Mouse (Mus musculus) kidney, adult 2 months (tissue): ENCODE data around the gene Tmem54. TPM values are rescaled to one million over a fixed set of nuclear protein-coding genes. Genes with fewer than 3 reads are reported as not detected.

Source experiments
- DNase-seq: peaks from one replicate; pipeline ENCODE4 v3.0.0; 2021
- H3K27ac ChIP-seq: fragments of 200-500 bp; 2 replicates; pipeline ENCODE4 v1.5.1; 2012; ENCODE audit warnings: low read depth, low read length, control low read depth, inconsistent platforms; ENCODE audit not compliant: insufficient read depth
- H3K27me3 ChIP-seq: fragments of 200-500 bp; replicated peaks from 2 replicates; pipeline ENCODE4 v1.6.1; 2012; ENCODE audit warnings: mild to moderate bottlenecking, moderate library complexity, low read length, inconsistent platforms; ENCODE audit not compliant: control insufficient read depth, insufficient read depth
- H3K36me3 ChIP-seq: fragments of 200-500 bp; 2 replicates; pipeline ENCODE4 v1.6.1; 2012; ENCODE audit warnings: mild to moderate bottlenecking, moderate library complexity, low read length, inconsistent platforms; ENCODE audit not compliant: control insufficient read depth, insufficient read depth
- H3K4me1 ChIP-seq: fragments of 200-500 bp; 2 replicates; pipeline ENCODE4 v1.6.1; 2011; ENCODE audit warnings: low read length; ENCODE audit not compliant: control insufficient read depth, insufficient read depth
- H3K4me3 ChIP-seq: fragments of 200-500 bp; 2 replicates; pipeline ENCODE4 v1.5.1; 2011; ENCODE audit warnings: mild to moderate bottlenecking, low read depth, low read length, control low read depth; ENCODE audit not compliant: insufficient read depth
- CTCF ChIP-seq: fragments of 200-500 bp; conservative IDR thresholded peaks from 2 replicates; pipeline ENCODE4 v1.5.1; 2011; ENCODE audit warnings: low read depth, mild to moderate bottlenecking, control low read depth, low read length, moderate library complexity, mixed read lengths; ENCODE audit not compliant: insufficient read depth, insufficient read length
- POLR2A ChIP-seq: fragments of 200-500 bp; IDR thresholded peaks from one replicate; pipeline ENCODE4 v1.6.1; 2011; ENCODE audit warnings: low read depth, low read length, control low read depth
- WGBS: fragments of 180-500 bp; shearing (Covaris S2); methylation state at CpG from one replicate; pipeline ENCODE4 v1.1.7; 2018; 5-methylcytosine and 5-hydroxymethylcytosine counted together
- polyA plus RNA-seq: library from polyadenylated mRNA; depleted of rRNA; stranded (reverse); fragments of >200 nt; gene quantifications from 2 replicates; pipeline ENCODE4 v1.2.3, GENCODE M21; 2012

Gene Tmem54
- polyA plus RNA-seq, 1 experiment = 9.9 TPM

DNA sequence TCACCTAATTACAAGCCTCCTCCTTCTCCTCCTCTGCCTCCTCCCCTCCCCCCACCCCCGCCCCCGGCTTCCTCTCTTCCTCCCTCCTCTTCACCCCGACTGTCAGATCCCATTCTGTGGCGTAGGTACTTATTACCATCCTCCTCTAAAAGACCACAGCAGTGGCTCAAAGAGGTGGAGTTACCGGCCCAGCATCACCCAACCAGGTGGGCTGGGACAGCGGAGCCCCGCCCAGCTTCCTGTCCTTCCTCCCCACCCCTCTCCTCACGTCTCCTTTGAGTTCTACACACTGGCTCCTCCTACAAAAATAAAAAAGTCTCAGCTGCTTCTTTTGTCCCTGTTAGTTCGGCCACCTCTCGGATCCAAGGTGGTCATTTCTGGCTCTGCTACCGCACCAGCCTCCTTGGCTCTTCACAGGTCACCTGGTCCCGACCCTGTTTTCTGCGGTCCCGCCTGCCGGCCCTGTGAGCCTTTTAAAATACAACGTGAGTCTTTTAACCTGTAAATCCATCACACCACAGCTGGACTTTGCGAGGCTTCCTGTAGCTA lies 25.5 kb downstream of the Tmem54 start:
- Histone ChIP-seq H3K27ac (no peak overlapping the region), H3K4me3 (peak overlapping the region; percentile 23; the same call in 1 of the 2 replicates), H3K36me3 (no peaks in the 10 kb centered on the region), H3K27me3 (no peaks in the 10 kb centered on the region), H3K4me1 (no peaks in the 10 kb centered on the region)
- DNase-seq = peak; percentile 51
- 5% methylated on average over 17 of the region's 17 CpGs for WGBS
- TF ChIP-seq CTCF (no peak), POLR2A (no peak)

DNA sequence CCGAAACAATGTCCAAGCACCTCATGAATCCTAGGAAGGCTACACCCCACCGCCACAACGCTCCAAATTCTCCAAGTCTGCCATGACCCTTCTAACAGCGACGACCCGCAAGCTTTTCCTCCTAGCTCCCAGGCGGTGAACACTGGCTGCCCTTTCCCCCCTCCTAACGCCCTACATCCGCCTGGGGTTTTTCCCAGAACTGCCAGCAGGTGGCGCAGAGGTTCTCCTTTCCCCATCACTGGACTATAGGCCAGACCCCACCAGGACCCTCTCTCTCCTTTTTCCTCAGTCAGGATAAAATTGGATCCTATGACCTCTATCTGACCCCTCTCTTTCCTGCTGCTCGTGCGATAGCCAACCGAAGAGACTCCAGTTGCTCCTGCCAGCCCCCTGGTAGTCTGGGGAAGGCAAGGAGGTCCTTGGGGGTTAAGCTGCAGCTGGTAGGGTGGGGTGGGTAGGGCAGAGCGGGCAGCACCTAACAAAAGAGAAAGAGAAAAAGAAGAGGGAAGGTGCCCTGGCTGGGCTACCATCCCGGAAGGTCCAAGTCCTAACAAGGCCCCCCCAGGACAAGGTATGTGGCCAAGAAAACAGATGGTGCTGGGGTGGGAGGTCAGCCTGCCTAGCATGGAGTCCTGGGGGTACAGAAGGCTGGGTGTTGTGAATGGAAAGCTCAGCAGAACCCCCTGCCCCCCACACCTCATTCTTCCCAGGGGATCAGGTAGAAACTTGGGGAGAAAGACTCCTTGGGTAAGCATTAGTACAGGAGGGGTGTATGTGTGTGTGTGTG lies 29.6 kb downstream of the Tmem54 start:
- Histone ChIP-seq H3K27ac (no peak overlapping the region), H3K36me3 (no peaks in the 10 kb centered on the region), H3K4me3 (no peak overlapping the region), H3K27me3 (no peaks in the 10 kb centered on the region), H3K4me1 (no peaks in the 10 kb centered on the region)
- peak; percentile 71 for DNase-seq
- TF ChIP-seq POLR2A (no peak), CTCF (peak; percentile 75)
- 10% methylated on average over 15 of the region's 15 CpGs for WGBS

DNA sequence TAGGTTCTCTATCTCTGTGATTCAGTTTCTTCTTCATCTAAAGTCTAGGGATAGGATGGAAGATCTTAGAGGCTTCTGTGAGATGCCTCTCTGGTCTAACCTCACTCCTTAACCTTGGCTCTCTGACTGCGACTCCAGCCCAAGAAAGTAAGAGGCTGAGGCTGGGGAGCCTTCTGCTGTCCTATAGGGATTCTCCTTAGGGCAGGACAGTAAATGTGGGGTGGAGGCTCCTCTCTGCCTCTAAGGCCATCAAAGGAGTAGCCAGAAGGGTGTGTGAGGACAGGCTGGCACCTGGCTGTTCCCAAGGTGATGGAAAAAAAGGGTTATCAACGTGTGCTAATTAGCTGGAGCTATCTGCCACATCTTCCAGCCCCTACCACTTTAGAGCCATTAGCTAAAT lies 30.3 kb downstream of the Tmem54 start:
- H3K27me3 ChIP-seq = no peaks in the 10 kb centered on the region
- no peak for DNase-seq
- H3K27ac ChIP-seq = no peak overlapping the region
- no peak for TF ChIP-seq POLR2A
- TF ChIP-seq CTCF = no peak
- no peaks in the 10 kb centered on the region for H3K36me3 ChIP-seq
- 70% methylated on average over 2 of the region's 2 CpGs for WGBS
- no peaks in the 10 kb centered on the region for H3K4me1 ChIP-seq
- H3K4me3 ChIP-seq = no peak overlapping the region

DNA sequence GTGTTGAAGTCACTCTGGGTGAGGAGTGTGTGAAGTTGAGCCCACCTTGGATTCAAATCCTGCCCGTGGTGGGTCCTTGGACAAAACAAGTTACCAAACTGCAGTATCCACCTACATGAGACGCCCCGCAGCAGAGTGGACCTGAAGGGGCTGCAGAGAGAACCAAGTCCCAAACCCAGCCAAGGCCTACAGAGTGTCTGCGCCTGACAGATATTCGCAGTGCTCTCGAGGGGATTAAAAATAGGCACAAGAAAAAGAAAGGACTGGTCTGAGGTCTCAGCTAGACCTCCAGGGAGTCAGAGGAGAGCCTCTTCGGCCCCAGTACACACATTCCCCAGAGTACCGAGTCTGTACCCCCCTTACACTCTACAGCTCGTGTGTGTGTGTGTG lies 30.8 kb downstream of the Tmem54 start:
- peak overlapping the region; percentile 43; the same call in 1 of the 2 replicates for H3K4me3 ChIP-seq
- no peaks in the 10 kb centered on the region for H3K27me3 ChIP-seq
- H3K27ac ChIP-seq = no peak overlapping the region
- H3K36me3 ChIP-seq = no peaks in the 10 kb centered on the region
- H3K4me1 ChIP-seq = no peaks in the 10 kb centered on the region
- WGBS = 58% methylated on average over 9 of the region's 9 CpGs
- no peak for DNase-seq
- TF ChIP-seq CTCF (no peak), POLR2A (no peak)

DNA sequence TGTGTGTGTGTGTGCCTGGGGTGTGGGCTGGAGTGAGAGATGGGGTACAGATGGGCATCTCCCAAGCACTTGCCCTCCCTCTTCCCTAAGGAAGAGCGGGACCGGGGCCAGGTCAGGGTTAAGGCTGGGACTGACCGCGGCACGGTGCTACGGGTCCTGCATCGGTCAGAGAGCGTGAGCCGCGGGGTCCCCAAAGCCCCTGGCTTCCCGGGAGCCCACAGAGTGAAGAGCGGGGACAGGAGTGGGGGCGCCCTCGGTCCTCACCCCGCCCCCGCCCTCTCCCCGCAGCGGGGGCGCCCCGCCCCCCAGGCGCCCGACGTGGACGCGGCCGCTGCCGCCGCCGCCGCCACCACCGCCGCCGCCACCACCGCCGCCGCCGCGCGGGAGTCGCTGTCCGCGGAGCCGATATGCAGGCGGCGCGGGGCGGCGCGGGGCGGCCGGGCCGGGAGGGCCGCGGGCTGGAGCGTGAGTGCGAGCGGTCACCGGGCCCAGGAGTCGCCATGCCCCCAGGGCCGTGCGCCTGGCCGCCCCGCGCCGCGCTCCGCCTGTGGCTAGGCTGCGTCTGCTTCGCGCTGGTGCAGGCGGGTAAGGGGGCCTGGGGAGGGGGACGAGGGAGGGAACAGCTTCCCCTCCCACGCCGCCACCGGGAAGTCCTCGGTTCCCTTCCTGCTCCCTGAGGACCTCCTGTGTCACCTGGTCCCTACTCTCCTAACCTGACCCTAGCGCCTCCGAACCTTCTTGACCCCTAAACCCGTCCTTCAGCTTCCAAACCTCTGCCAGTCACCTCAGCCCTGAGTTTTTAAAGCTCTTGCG lies 31.4 kb downstream of the Tmem54 start, which contains the start of gene Fndc5:
Gene Fndc5, plus strand, starts transcription at position 421 of the 813 bp plus-strand sequence.
- no peak within 1 kb of the TSS for H3K27ac ChIP-seq
- H3K4me1 ChIP-seq = no peaks in the 10 kb centered on the region
- no peaks in the 10 kb centered on the region for H3K36me3 ChIP-seq
- no peak for DNase-seq
- H3K4me3 ChIP-seq = peak within 1 kb of the TSS; percentile 43
- H3K27me3 ChIP-seq = no peaks in the 10 kb centered on the region
- 5% methylated on average over 61 of the region's 80 CpGs for WGBS
- TF ChIP-seq CTCF (no peak), POLR2A (no peak)

DNA sequence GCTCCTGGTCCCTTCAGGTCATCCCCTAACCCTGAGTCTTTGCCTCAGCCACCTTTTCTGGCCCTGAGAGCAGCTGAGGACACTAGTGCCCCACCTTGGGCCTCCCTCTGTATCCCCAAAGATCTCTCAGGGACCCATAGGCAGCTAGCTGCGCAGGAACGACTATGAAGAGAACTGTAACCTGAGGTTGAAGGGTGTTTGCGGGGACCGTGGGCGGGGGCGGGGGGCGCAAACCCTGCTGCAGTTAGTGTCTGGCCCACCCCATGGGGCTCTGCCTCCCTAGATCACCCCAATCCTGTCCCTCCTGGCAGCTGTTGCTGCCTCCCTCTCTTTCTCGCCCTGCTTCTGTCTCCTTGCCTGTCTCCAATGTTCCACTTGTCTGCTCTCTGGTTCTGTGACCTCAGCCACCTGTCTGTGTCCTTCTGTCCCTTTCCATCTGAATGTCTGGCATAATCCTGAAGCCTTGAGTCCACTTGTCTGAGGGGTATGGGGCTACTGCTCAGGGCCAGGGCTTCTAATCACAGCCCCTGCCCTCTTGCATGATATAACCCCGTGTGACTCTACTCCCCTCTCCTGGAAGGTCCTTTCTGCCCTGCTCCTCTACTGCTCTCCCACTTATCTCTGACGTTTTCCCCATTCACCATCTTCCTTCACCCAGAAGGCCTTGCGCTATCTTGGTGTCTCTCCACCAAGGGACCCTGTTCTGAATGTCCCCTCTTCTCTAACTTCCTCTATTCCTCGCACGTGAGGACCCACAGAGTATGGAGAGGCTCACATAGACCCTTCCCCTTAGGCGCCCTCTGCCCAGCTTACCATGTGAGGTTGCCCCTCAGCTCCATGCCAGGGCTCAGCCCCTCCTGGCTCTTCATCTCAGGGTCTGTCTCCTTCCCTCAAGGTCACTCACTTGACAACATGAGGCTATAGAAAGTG lies 32.3 kb downstream of the Tmem54 start:
- Histone ChIP-seq H3K36me3 (no peaks in the 10 kb centered on the region), H3K4me3 (no peak overlapping the region), H3K27ac (no peak overlapping the region), H3K27me3 (no peaks in the 10 kb centered on the region), H3K4me1 (no peaks in the 10 kb centered on the region)
- TF ChIP-seq POLR2A (no peak), CTCF (no peak)
- no peak for DNase-seq
- WGBS = 81% methylated on average over 14 of the region's 14 CpGs
